Mouse (Mus musculus) lung, postnatal 14 days (tissue): Measurements from ENCODE around the gene Rims1.
A peak's percentile ranks its signal among the peaks of the same experiment; 100 is the strongest.

Experiments used
- DNase-seq: peaks from one replicate; pipeline ENCODE4 v3.0.0; 2021

Gene Rims1

DNA sequence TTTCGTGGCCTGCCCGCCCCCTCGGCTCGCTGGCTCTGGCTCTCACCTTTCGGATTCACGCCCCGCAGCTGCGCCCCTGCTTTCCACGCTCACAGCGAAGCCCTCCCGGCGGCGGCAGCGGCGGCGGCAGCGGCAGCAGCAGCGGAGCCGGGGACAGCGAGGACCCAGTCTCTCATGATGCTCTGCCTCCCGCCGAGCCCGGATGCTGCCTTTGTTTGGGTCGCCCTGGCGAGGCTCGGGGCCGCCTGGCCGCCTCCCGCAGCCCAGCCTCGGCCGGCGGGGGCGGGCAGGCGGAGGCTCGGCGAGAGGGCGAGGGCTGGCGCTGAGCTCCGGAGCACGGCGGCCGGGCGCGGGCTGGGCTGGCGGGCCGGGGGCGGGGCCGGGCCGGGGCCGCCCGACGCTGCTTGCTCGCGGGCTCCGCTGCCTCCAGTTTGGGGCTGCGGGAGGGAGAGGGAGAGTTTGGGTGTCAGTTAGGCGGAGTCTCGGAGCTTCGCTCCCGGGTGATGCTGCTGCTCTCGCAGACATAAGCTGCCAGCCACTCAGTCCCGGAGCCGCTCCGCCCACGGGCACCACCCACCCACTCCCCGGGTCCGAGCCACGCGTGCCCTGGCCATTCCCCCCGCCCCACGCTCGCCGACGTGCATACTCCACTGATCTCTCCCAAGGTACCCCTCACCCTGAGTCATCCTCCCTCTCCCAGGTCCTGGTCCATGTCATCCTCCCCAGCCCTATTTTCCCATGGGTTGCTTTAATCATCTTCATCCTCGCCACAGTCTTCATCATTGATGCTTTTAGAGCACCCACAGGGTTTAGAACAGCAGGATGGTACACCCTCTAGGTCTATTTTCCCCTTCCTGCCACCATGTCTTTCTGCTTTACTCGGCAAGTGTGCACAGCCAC lies at the start of gene Rims1:
Gene Rims1, minus strand, starts transcription at position 269 of the 900 bp plus-strand sequence.
- DNase-seq, result peak; percentile 29

DNA sequence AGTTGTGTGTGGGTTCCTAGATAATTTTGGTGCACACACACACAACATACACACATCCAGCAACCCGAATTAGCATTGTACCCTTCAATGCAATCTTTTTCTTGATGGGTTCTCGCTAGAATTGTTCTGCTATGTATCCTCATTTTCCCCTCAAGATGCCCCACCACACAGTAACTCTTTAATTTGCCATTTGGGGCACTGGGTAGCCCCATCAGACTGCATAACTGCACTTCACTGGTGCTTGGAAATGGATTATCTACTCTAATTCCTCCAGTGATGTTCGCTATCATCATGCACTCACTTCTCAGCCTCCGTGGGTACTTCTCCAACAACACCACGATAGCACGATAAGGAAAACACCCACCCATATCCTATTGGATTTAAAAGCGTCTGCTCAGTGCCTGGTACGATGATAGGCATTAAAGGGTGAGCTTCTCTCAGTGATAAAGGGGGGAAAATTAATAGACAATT lies 867 bp upstream of the Rims1 start:
- DNase-seq, result no peak

DNA sequence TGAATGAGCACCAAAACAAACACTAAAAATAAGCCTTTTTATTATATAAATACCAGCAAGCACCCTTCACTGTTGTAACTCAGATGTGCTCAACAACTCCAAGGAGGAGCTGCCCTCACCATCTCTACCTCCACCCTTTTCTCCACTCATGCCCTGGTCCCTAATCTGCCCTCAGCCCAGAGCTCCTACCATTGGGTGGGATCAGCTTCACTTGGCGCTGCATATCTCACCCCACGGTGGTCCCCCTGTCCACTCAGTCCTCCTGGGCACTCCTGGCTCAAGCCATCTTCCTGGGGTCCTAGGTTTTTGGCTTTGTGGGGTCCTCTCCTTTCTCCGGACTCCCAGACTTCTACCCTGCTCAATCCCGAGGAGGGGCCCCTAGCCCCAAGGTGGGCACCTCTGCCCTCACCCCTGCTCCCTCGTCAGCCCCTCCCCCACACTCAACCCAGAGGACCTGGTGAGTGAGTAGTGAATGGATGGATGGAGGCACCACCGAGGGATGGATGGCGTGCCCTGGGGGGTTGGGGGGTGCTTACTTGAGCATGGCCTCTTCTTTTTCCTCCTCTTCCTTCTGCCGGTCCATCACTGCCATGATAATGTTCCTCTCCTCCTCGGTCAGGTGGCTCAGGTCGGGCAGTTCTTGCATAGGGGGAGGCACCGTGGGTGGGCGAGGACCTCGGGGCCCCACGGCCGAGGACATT lies 619 bp downstream of the Rims1 start:
- DNase-seq, result no peak

DNA sequence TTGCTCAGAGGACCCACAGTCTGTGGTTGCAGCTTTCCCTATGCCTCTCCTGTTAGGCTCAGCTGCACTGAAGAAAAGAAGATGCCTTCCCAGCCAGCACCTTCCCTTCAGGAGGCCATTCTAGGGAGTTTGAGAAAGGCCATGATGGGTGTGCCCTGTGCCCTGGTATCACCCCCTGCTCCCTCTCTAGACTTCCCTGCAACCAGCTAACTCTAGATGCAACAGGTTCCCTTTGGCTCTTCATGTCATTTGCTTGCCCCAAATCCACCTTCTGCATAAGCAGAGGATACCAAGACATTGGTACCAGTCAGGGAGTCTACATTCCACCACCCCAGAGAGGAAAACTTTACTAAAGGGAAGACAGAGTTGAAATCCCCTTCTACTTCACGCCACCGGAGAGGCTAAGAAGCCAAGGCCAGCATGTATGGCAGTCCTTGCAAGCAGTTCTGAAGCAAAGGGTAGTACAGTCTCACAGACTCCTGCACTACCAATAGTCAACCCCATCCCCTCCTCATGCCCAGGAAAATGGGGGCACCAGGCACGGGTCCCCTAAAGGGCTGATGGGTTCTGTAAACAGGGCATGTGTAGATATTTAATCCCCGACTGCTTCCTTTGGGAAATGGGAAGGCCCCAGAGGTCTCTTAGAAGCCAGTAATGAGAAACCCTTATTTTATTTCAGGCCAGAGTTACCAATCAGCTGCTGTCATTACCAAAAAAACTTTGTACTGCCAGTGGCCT lies 1.5 kb downstream of the Rims1 start:
- DNase-seq, result no peak

DNA sequence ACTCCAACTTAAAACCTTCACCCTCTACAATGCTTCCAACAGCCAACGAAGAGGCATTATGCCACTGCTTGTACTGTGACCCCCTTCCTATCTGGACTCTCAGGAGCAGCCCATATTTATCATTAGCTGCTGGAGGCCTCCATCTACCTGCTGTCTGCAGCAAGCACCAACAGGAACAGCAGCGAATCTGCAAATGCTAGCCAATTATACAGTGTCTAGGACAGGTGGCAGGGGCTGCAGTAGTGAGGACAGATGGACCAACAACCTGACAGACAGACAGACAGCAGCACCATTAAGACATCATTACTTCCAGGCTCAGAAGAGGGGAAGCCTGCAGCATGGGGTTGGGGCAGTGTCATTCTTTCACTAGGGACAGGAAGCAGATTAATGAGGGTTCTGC lies 2.3 kb downstream of the Rims1 start:
- no peak for DNase-seq

DNA sequence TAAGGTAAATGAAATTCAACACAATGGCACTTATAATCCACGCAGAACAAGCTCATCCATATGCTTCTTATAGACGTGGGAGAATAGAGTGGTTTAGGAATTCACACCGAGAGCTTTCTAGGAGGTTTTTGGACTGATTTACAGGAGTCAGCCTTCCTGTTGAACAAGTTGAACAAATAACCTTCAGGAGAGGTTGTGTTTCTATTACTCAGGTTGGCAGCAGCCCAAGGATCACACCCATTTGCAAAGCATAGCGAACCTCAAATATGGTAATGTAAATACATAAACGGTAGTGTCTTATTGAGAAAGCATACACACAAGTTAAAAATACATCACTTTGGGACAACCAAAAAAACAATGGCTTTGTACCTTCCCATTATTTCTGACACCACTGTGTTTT lies 5.5 kb downstream of the Rims1 start:
- peak; percentile 5 for DNase-seq

DNA sequence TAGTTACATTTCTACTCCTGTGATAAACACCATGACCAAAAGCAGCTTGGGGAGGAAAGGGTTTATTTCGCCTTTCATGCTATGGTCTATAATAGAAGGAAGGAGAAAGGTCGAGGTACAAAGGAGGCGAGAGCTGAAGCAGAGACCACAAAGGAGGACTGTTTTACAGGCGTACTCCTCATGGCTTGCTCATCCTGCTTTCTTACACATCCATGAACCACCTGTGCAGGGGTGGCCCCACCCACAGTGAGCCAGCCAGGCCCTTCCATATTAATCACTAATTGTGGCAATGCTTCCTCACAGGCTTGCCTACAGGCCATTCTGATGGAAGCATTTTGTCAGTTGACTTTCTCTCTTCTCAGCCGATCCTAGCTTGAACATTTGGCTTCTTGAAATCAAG lies 8.7 kb downstream of the Rims1 start:
- DNase-seq, result no peak

DNA sequence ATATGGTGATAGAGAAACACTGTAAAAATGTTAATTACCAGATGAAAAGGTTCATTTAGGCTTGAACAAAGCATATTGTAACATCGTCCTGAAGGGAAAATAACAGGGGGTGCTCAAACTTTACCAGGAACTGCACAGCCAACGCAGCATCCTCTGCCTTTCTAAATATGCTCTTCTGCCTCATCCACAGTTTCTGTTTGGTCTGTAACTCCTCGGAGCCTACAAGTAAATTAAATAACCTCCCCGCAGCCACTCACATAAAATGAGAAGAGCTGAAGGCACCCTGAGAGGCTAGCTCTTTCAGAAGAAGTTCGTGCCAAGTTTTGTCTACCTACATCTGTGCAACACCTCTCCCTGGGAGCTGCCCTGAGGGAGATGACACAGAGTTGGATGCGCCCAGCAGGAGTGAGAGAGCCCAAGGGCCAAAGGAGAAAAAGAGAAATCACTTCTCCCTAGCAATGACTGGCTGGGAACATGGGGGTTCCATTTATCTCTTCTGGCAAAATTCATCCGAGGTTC lies 16.3 kb downstream of the Rims1 start:
- no peak for DNase-seq

DNA sequence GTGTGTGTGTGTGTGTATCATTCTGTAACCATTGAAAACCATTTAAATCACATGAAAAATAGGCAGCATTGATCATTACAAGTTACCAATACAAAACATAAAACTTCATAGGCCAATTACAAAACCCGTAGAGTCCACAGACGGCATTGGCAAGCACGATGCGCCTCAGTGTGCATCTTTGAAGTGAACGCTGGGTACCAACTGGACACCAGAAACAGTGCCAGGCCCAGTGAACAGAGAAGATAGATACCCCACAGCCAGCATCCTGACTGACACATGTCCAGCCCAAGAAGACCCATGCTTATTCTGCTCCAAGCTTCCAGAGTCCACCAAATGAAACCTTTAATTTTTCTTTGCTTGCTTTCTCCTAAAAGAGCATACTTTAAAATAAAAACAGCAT lies 18.2 kb downstream of the Rims1 start:
- no peak for DNase-seq

DNA sequence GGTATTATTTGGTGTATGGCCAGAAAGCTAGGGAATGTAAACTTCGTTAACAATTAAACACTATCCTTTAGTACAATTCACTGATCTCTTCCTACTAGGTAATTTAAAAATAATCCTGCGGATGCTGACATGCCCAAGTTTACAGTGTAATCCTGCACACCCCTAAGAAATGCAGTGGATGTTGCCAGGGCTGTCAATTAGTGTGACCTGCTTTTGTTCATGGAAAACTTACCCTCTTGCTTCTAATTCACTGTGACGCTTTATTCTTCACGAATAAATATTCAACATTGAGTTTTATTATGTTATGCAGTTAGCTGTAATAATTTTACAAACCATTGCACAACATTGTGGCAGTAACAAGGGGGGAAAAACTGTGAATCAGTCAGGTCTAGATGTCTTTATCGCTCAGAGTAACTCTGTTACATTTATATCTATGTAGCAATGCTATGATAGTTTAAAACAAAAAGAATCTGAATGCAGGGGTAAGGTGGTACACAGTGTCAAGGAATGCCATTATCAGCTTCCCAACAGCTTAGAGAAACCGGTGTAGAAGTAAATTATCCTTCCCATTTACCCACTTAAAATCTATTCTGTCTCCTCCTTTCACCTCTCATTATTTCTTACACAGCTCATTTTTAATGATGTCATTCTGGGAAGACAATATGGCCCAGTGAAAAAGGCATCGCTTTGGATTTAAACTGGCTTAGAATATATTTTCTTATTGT lies 35.1 kb downstream of the Rims1 start:
- no peak for DNase-seq

DNA sequence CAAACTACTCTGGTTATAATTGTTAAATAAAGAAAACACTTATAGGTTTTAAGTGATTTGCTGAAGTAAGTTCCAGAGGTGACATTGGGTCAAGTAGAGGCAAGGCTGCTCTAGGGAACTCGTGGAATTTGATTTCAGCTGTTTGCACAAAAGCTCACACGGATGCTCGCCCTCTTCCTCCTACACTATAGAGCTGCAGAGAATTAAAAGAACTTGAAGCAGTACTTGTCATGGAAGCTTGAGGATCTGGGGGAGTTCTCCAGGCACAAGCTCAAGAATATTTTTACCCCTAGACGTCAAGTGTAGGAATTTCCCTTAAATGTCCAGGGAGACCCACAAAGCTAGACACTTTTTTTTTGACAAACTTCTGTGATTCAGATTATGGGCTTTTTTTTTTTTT lies 42.4 kb downstream of the Rims1 start:
- peak; percentile 0 for DNase-seq

DNA sequence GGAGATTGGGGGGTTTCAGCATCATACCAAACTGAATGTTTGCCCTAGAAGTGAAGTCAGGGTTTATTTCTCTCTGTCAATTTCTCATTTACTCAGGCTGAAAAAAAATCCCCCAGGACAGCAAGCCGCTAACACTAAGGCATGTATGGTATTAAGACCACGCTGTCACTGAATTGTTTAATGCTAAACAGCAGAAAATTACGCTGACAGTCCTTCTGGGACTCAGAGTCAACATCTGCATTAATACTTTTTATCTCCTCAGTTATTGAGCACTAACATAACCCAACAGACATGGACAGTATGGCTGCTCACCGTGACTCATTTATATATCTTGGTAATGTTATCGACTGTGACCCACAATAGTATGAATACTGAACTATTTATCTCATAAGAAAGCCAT lies 43.0 kb downstream of the Rims1 start:
- no peak for DNase-seq

DNA sequence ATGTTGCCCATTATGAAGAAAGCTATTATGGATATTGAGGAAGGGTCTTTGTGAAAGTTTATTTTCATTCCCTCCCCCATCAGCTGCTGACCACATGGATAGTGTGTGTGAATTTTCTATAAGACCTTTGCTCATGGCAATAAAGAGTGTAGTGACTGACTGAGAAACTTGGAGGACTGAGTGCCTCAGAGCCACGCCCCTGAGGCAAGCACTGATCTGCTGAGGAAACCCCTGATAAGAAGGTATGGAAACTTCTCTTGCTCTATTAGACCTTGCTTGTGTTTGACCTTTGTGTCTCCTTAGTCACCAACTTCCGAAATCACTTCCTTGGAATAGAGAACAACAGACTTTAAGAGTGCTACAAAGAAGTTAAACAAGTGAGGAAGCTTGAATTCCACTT lies 55.3 kb downstream of the Rims1 start:
- DNase-seq, result no peak

DNA sequence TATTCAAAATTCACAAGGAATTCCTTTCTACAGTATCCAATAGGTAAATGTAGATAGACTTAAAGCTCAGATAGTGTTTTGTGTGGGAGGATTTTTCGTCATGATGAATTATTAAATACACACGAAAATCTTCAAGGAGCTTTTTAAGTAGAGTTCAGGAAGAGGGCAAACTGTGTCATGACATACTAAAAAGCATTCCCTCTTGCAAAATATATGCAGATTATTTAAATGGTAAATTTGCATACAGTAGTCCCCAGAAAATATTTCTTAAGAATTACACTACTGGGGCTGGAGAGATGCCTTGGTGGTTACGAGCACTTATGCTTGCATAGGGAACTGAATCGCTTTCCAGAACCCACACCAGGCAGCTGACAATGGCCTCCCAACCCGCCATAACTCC lies 61.1 kb downstream of the Rims1 start:
- DNase-seq, result no peak

DNA sequence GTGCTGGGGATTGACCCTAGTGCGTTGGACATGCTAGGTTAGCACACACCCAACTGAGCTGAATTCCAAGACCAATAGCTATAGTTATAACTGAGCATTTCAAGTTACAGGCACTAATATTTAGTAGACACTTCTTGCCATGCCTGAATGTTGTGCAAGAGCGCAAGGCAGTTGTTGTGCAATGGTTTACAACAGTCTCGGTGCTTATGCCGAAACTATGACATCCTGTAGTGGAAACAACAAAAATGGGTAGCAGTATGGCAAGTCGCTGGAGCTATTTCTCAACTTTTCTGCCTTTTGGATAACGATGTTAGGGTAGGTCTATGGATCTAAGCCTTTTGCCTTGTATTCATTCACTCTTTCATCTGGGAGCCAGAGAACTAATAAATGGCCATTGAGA lies 68.3 kb downstream of the Rims1 start:
- DNase-seq, result no peak

DNA sequence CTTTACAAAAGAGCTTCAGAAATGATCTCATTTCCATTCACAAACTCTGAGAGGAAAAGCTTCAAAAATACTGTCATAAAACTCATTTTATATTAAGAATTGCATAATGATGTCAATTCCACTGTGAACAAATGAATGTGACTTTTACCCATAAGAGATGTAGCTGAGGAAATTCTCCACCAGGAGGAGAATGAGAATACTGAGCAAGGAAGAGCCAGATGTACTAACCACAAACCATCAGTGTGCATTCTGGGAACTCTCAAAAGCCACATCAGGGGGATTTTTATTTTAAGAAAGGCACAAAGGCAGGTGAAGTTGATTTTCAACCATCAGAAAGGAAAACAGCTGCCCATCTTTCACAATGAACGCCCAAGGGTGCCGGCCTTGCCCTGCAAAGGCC lies 71.4 kb downstream of the Rims1 start:
- no peak for DNase-seq

DNA sequence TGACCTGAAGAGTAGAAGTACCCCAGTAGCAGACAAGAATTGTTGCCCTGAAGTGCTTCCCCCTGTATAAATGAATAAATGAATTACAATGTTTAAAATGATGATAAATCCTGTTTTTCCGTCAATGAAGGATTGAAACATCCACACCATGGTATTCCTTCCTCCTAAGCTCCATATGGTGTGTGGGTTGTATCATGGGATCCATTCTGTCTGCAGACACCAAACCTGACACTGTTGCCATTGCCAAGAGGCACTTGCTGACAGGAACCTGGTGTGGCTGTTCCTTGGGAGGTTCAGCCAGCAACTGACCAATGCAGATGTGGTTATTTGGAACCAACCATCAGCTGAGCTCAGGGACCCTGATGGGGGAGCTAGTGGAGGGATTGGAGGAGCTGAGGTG lies 72.5 kb downstream of the Rims1 start:
- DNase-seq, result no peak

DNA sequence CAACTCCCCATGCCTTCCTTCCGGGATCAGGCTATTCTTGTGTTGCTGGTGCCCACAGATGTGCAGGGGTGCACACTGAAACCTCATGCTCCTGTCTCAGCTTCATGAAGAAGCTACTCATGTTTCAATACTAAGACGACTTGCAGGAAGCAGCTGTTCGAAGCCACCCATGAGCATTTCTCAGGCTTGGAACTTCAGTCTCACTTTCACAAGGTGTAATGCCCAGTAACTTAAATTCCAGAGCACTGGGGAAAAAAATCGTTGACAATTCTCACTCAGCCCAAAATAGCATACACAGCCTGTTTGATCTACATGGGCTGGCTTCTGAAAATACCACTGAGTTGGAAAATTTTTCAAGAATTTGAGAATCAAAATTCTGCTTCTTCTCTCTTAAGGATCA lies 77.6 kb downstream of the Rims1 start:
- no peak for DNase-seq

DNA sequence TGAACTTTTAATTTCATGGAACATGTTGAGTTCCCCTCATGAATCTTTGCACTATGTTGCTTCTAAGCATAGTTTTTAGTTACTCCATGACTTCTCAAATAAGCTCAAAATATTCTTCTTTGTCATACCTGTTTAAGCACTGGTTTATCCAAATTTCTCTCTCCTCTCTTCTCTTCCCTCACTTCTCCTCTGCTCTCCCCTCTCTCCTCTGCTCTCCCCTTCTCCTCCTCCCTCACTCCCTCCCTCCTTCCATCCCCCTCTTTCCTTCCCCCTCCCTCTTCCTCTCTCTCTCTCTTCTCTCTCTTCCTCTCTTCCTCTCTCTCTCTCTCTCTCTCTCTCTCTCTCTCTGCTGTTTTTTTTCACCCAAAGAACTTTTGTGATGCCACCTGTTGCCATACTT lies 84.1 kb downstream of the Rims1 start:
- no peak for DNase-seq

DNA sequence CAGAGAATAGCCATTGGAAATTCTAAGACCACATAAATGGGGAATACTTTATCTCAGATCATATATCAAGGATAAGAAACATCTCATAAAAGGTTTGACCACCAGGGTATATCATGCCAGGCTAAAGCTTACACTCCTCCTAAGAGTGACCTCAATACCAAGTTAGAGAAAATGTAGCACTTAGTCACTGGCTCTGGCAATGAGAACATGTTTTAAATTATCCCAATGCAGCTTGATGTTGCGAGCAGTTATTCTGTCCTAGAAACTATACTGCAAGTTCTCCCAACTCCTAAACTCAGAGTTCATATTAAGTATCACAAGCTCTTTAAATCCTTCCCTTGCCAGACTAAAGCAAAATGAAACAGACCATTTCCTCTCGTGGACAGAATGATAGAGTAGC lies 85.1 kb downstream of the Rims1 start:
- no peak for DNase-seq

DNA sequence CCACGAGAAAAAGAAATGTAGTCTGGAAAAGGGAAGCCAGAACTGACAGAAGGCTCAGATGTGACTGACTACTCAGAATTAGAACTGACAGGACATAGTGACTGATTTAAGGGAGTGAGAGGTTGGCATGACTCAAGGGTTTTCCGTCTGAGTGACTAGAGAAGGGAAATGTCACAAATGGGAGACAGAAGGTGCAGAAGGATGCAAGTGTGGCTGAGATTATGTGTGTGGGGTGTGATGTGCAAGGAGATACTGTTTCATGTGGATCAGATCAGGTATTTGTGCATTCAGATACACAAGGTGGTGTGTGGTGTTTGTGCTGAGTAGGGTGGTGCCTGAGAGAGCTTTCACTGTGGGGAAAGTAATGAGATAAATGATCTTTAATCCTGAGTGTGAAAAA lies 96.3 kb downstream of the Rims1 start:
- no peak for DNase-seq

DNA sequence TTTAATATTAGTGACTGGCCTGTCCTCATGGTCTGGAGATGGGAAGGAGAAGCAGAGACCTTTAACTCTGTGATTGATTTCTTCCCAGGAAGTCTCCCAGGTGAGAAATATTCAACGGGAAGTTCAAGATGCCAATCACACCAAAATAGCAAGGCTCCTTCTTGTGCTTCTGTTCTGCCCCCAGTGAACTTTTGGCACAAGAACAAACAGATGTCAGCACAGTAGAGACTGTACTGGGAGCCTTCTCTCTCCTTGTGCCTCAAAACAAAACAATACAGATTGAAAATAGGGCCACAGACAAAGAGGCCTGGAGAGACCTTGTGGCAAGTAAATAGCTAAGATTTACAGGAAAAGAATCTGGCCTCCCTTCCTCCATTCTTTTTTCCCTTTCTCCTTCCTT lies 110.7 kb downstream of the Rims1 start:
- no peak for DNase-seq

DNA sequence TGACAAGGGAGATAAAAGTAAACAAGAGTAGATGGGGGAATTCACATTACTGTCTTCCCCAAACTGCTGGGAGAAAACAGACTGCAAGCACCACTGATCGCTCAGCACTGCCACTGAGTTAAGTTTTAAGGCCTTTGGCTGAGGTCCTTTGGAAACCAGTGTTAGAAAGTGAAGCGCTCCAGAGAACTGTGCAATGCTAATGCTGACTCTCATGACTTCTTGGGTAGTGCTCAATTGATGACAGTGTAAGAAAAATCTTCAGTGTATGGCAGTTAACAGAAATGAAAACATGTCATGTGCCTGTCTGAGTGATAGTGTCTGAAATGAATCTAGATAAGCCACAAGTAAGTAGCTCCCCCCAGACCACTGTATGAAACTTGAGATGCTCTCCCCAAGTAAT lies 111.3 kb downstream of the Rims1 start:
- no peak for DNase-seq
